Mouse (Mus musculus) small intestine, adult 2 months (tissue): ENCODE results near the gene Rufy4.

ENCODE experiments used
- CTCF ChIP-seq: fragments of 200-500 bp; IDR thresholded peaks from 2 replicates; pipeline ENCODE4 v1.5.1; 2012; ENCODE audit warnings: low read depth, mild to moderate bottlenecking, control low read depth, inconsistent platforms, low read length, moderate library complexity, mixed read lengths; ENCODE audit not compliant: insufficient replicate concordance, insufficient read length; ENCODE audit errors: extremely low read depth
- POLR2A ChIP-seq: fragments of 200-500 bp; IDR thresholded peaks from 2 replicates; pipeline ENCODE4 v1.6.1; 2012; ENCODE audit warnings: low read depth, mild to moderate bottlenecking, control low read depth, inconsistent platforms, low read length, moderate library complexity

GRCm38 (mm10) chr1:74092242-74092641 lies 33.1 kb upstream of the Rufy4 start:
- TF ChIP-seq POLR2A (no peak), CTCF (no peak)
